Mouse (Mus musculus) kidney, postnatal 25 days (tissue): ENCODE measurements at regions not wholly inside any gene's neighbourhood (a gene's known extent, or its start where the extent isn't known, plus 50 kb on each side); places are given as distances from the start of the nearest gene placed in this dataset.

Experiments
- DNase-seq, 2 experiments: peaks; one replicate each; pipeline ENCODE4 v3.0.0; 2021; ENCODE audit warnings: mixed read lengths in 2 of 2

GRCm38 (mm10) chr16:21320284-21320683 is 102.6 kb upstream of the Vps8 start:
- DNase-seq, result no peak

- no peak for DNase-seq
Measured at GRCm38 (mm10) chr16:21321188-21322070, 101.5 kb upstream of the Vps8 start.

GRCm38 (mm10) chr16:21322437-21322836 is 100.5 kb upstream of the Vps8 start:
- peak in 1 of 2 experiments; percentile 4 for DNase-seq

- DNase-seq, result no peak
Measured at GRCm38 (mm10) chr16:21323446-21324034, 99.4 kb upstream of the Vps8 start.

- DNase-seq, result no peak
Measured at GRCm38 (mm10) chr16:21327969-21328368, 94.9 kb upstream of the Vps8 start.

GRCm38 (mm10) chr16:21329199-21329598 is 93.7 kb upstream of the Vps8 start:
- DNase-seq, result no peak

- no peak for DNase-seq
Measured at GRCm38 (mm10) chr16:21331229-21331628, 91.7 kb upstream of the Vps8 start.

- DNase-seq, result no peak
Measured at GRCm38 (mm10) chr16:21332411-21332810, 90.5 kb upstream of the Vps8 start.

GRCm38 (mm10) chr16:21332862-21333222 is 90.1 kb upstream of the Vps8 start:
- DNase-seq, result no peak

GRCm38 (mm10) chr16:21333223-21333951 is 89.5 kb upstream of the Vps8 start:
- DNase-seq, result peak; percentile 89 to 95

- no peak for DNase-seq
Measured at GRCm38 (mm10) chr16:21339061-21339459, 83.9 kb upstream of the Vps8 start.

GRCm38 (mm10) chr16:21339460-21340081 is 83.3 kb upstream of the Vps8 start:
- peak; percentile 20 to 45 for DNase-seq

- no peak for DNase-seq
Measured at GRCm38 (mm10) chr16:21340136-21340535, 82.8 kb upstream of the Vps8 start.

GRCm38 (mm10) chr16:21349869-21350268 is 73.0 kb upstream of the Vps8 start:
- no peak for DNase-seq

- DNase-seq, result no peak
Measured at GRCm38 (mm10) chr16:21351289-21351688, 71.6 kb upstream of the Vps8 start.

- no peak for DNase-seq
Measured at GRCm38 (mm10) chr16:21353111-21353510, 69.8 kb upstream of the Vps8 start.

GRCm38 (mm10) chr16:21353545-21353944 is 69.4 kb upstream of the Vps8 start:
- DNase-seq, result no peak

GRCm38 (mm10) chr16:21355638-21356037 is 67.3 kb upstream of the Vps8 start:
- no peak for DNase-seq

GRCm38 (mm10) chr16:21357433-21357832 is 65.5 kb upstream of the Vps8 start:
- DNase-seq, result no peak

- DNase-seq, result no peak
Measured at GRCm38 (mm10) chr16:21358313-21358920, 64.5 kb upstream of the Vps8 start.

GRCm38 (mm10) chr16:21359459-21359858 is 63.5 kb upstream of the Vps8 start:
- DNase-seq, result no peak

- no peak for DNase-seq
Measured at GRCm38 (mm10) chr16:21361406-21361805, 61.5 kb upstream of the Vps8 start.
